Mouse (Mus musculus) limb, embryonic 14.5 days (tissue): Measurements from ENCODE around the gene Slc12a6. TPM values are rescaled to one million over a fixed set of nuclear protein-coding genes. Genes with fewer than 3 reads are reported as not detected.
A peak's percentile ranks its signal among the peaks of the same experiment; 100 is the strongest.

Experiments used
- ATAC-seq: fragments of 200-750 bp; cut with Nextera tagmentation; 2 replicates; pipeline ENCODE4 v1.8.0; 2017; ENCODE audit warnings: low read depth, moderate number of reproducible peaks, moderate TSS enrichment; ENCODE audit not compliant: low FRiP score
- DNase-seq: peaks from one replicate; pipeline ENCODE4 v3.0.0-alpha.2; 2015; ENCODE audit warnings: low spot score
- H3K27ac ChIP-seq: fragments of 300-500 bp; sonication (generic); replicated peaks from 2 replicates; pipeline ENCODE4 v1.5.1; 2014; ENCODE audit warnings: low read depth, mild to moderate bottlenecking, low read length, moderate library complexity, mixed read lengths
- H3K27me3 ChIP-seq: fragments of 300-500 bp; sonication (generic); 2 replicates; pipeline ENCODE4 v1.6.1; 2014; ENCODE audit warnings: low read length, mixed read lengths; ENCODE audit not compliant: control insufficient read depth, insufficient read depth
- H3K36me3 ChIP-seq: fragments of 300-500 bp; sonication (generic); 2 replicates; pipeline ENCODE4 v1.6.1; 2014; ENCODE audit warnings: mild to moderate bottlenecking, low read length, moderate library complexity, mixed read lengths; ENCODE audit not compliant: control insufficient read depth, insufficient read depth
- H3K4me1 ChIP-seq: fragments of 300-500 bp; sonication (generic); 2 replicates; pipeline ENCODE4 v1.6.1; 2014; ENCODE audit warnings: antibody characterized with exemption, low read length, mixed read lengths; ENCODE audit not compliant: control insufficient read depth, insufficient read depth
- H3K4me2 ChIP-seq: fragments of 300-500 bp; sonication (generic); replicated peaks from 2 replicates; pipeline ENCODE4 v1.6.1; 2014; ENCODE audit warnings: low read depth, mild to moderate bottlenecking, low read length, moderate library complexity; ENCODE audit not compliant: severe bottlenecking
- H3K4me3 ChIP-seq: fragments of 300-500 bp; sonication (generic); replicated peaks from 2 replicates; pipeline ENCODE4 v1.5.1; 2014; ENCODE audit warnings: low read length
- H3K9ac ChIP-seq: fragments of 300-500 bp; sonication (generic); 2 replicates; pipeline ENCODE4 v1.6.1; 2014; ENCODE audit warnings: mild to moderate bottlenecking, low read depth, low read length, moderate library complexity; ENCODE audit not compliant: severe bottlenecking
- H3K9me3 ChIP-seq: fragments of 300-500 bp; sonication (generic); 2 replicates; pipeline ENCODE4 v1.6.1; 2016; ENCODE audit warnings: low read length; ENCODE audit not compliant: control insufficient read depth
- POLR2A ChIP-seq: fragments of 200-500 bp; IDR thresholded peaks from 2 replicates; pipeline ENCODE4 v1.8.0; 2012; ENCODE audit warnings: inconsistent platforms, mild to moderate bottlenecking, moderate library complexity, borderline replicate concordance; ENCODE audit not compliant: insufficient read depth, insufficient read length; ENCODE audit errors: extremely low read depth
- WGBS: fragments of 180-500 bp; shearing (Covaris S2); extraction: QIAGEN DNeasy Blood & Tissue Kit; methylation state at CpG from one replicate; pipeline ENCODE4 v1.1.7; 2014; 5-methylcytosine and 5-hydroxymethylcytosine counted together
- polyA plus RNA-seq, 2 experiments: library from polyadenylated mRNA; depleted of rRNA in 1 of 2; stranded (reverse) in 1 of 2; unstranded in 1 of 2; fragments of >200 nt; fragmentation: Nextera tagmentation in 1 of 2; extraction: Ambion mirVana in 1 of 2; gene quantifications; 2 replicates each; pipeline versions ENCODE4 v1.2.1 to v1.2.3; 2012 to 2014

Gene Slc12a6
- polyA plus RNA-seq, 2 experiments, result 14.1 to 32.5 TPM

DNA sequence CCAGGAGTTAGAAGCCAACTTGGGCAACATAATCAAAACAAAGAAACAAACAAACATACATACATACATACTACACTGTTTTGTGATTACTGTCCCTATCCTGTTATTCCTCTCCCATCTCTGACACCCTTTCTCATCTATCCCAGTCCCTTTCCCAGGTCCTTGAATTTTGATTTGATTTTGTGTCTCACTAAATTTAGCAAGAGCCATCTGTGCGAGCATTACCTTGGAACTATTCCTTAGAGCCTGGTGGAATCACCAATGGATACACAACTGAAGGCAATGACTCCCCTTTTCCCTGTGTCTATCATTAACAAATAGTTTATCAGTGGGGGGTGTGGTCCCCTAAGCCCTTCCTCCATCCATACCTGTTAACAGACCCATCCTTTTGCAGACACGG lies 27.2 kb downstream of the Slc12a6 start:
- no peak overlapping the region for H3K9ac ChIP-seq
- no peak overlapping the region for H3K4me3 ChIP-seq
- H3K4me1 ChIP-seq, result no peaks in the 10 kb centered on the region
- TF ChIP-seq POLR2A, result no peak
- no peaks in the 10 kb centered on the region for H3K9me3 ChIP-seq
- DNase-seq, result no peak
- no peak for ATAC-seq
- H3K27ac ChIP-seq, result no peak overlapping the region
- WGBS, result 86% methylated on average over 2 of the region's 2 CpGs
- H3K27me3 ChIP-seq, result no peaks in the 10 kb centered on the region
- H3K36me3 ChIP-seq, result no peaks in the 10 kb centered on the region
- H3K4me2 ChIP-seq, result no peak overlapping the region

DNA sequence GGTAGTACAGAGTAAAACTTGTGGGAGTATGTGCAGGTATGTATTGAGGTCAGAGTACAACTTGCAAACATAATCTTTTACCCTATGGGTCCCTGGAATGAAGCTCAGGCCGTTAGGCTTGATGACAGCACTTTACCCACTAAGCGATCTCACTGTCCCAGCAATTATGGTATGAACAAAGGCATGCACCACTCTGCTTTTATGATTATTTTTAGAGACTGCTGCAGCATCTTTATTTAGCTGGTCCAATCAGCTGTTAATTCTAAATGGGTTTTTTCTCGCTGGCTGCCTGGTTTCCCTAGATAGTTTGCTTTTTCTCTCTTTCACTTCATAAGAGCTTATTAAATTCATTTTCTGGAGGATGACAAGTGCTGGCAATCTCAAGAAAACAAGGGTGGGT lies 30.6 kb downstream of the Slc12a6 start:
- Histone ChIP-seq H3K27ac (no peak overlapping the region), H3K4me2 (no peak overlapping the region), H3K9me3 (no peaks in the 10 kb centered on the region), H3K4me3 (no peak overlapping the region), H3K4me1 (no peaks in the 10 kb centered on the region), H3K9ac (no peak overlapping the region), H3K36me3 (no peaks in the 10 kb centered on the region), H3K27me3 (no peaks in the 10 kb centered on the region)
- DNase-seq (no peak), ATAC-seq (no peak)
- WGBS, result 80% methylated on average over 3 of the region's 3 CpGs
- no peak for TF ChIP-seq POLR2A

DNA sequence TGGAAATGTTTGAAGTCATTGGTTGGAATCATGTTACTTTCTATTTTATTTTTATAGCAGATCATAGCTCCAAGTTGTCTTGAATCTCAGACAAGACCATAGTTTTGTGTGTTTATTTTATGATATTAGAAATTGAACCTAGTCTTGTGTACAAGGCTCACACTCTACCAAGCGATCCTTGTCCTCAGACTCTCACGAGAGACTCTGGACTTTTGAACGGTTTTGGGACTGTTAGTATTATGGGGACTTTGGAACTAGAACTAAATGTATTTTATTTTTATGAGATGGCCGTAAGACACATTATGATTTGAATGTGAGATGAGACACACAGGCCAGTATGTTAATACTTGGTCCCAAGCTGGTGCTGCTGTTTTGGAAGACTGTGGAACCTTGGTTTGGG lies 32.6 kb downstream of the Slc12a6 start:
- no peaks in the 10 kb centered on the region for H3K9me3 ChIP-seq
- H3K4me1 ChIP-seq, result no peaks in the 10 kb centered on the region
- no peaks in the 10 kb centered on the region for H3K27me3 ChIP-seq
- no peak overlapping the region for H3K4me3 ChIP-seq
- ATAC-seq (no peak), DNase-seq (no peak)
- no peak overlapping the region for H3K9ac ChIP-seq
- WGBS, result 88% methylated on average over 4 of the region's 4 CpGs
- no peak overlapping the region for H3K4me2 ChIP-seq
- TF ChIP-seq POLR2A, result no peak
- H3K36me3 ChIP-seq, result no peaks in the 10 kb centered on the region
- H3K27ac ChIP-seq, result no peak overlapping the region

DNA sequence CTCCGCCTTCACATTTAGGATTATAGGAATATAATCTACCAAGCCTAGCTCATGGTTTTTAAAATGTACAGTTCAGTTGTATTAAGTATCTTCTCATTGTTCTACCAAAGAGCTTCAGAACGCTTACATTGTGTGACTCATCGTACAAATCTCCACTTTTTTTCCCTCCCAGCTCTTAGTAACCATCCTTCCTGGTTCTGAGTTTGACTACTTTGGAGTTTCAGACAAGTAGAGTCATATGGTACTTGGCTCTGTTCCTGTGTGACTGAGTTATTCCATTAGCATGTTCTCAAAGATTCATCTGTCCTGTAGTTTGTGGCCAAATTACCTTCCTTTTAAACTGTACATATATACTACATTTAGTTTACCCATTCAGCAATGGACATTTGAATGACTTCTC lies 43.0 kb downstream of the Slc12a6 start:
- H3K36me3 ChIP-seq, result no peaks in the 10 kb centered on the region
- no peak overlapping the region for H3K27ac ChIP-seq
- H3K4me3 ChIP-seq, result no peak overlapping the region
- no peak overlapping the region for H3K4me2 ChIP-seq
- H3K9me3 ChIP-seq, result no peaks in the 10 kb centered on the region
- no peaks in the 10 kb centered on the region for H3K4me1 ChIP-seq
- H3K27me3 ChIP-seq, result no peaks in the 10 kb centered on the region
- 89% methylated on average over 3 of the region's 3 CpGs for WGBS
- H3K9ac ChIP-seq, result no peak overlapping the region
- TF ChIP-seq POLR2A, result no peak
- DNase-seq, result no peak
- ATAC-seq, result no peak

DNA sequence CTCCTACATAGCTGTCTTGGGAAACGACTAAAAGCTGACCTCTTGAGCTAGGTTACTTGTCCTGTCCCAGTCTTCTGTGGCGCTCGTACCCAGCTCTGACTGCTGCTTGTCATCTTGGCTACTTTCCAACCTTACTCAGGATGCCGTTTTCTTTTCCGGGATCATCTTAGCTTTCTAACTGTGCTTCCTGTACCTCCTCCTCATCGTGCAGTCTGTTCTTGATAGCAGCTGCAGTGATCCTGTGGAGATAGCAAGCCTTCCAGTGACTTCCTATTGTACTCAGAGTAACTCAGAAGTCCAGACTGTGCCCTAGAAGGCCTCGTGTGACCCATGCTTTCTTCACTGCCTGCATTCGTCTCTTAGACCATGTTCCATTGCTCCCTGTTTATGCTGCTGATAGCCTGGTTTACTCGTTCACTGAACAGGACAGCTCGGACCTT lies 43.6 kb downstream of the Slc12a6 start:
- H3K4me2 ChIP-seq, result no peak overlapping the region
- H3K4me1 ChIP-seq, result no peaks in the 10 kb centered on the region
- H3K9me3 ChIP-seq, result no peaks in the 10 kb centered on the region
- no peak overlapping the region for H3K4me3 ChIP-seq
- no peaks in the 10 kb centered on the region for H3K27me3 ChIP-seq
- no peak for TF ChIP-seq POLR2A
- no peak overlapping the region for H3K9ac ChIP-seq
- 83% methylated on average over 10 of the region's 10 CpGs for WGBS
- ATAC-seq, result no peak
- no peak for DNase-seq
- H3K27ac ChIP-seq, result no peak overlapping the region
- H3K36me3 ChIP-seq, result no peaks in the 10 kb centered on the region

DNA sequence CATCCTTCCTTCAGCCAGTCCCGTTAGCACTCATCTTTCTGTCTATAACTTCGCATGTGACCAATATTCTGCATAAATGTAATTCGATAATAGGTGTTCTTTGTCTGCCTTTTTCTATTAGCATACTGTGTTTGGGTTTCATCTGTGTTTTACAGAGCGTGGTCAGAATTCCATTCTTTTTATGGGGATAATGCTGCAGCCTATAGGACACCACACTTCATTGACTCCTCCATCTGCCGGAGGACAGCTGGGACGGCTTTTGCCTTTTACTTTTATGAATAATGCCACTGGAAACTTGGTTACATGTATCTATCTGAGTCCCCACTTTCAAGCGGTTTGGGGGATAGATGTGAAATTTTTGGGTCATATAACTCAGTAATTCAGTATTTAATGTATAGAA lies 50.0 kb downstream of the Slc12a6 start:
- Histone ChIP-seq H3K4me1 (no peaks in the 10 kb centered on the region), H3K36me3 (no peaks in the 10 kb centered on the region), H3K27ac (no peak overlapping the region), H3K9ac (no peak overlapping the region), H3K27me3 (no peaks in the 10 kb centered on the region), H3K9me3 (no peaks in the 10 kb centered on the region), H3K4me3 (no peak overlapping the region), H3K4me2 (no peak overlapping the region)
- WGBS, result 78% methylated on average over 7 of the region's 7 CpGs
- TF ChIP-seq POLR2A, result no peak
- ATAC-seq (peak; percentile 65; the same call in 1 of the 2 replicates), DNase-seq (peak; percentile 12)
